Mouse (Mus musculus) gastrocnemius, postnatal 10 days (tissue): Measurements from ENCODE around the gene Kcnip2. TPM values are rescaled to one million over a fixed set of nuclear protein-coding genes. Genes with fewer than 3 reads are reported as not detected.

Experiments
- DNase-seq: peaks from one replicate; pipeline ENCODE4 v3.0.0; 2021; ENCODE audit warnings: mixed read lengths
- total RNA-seq, 2 experiments: library from RNA; stranded (reverse); gene quantifications; 2 replicates each; pipeline ENCODE4 v1.2.3; 2021

The Kcnip2 gene
- total RNA-seq, 2 experiments from 2014 or later = 0.40 to 0.79 TPM

DNA sequence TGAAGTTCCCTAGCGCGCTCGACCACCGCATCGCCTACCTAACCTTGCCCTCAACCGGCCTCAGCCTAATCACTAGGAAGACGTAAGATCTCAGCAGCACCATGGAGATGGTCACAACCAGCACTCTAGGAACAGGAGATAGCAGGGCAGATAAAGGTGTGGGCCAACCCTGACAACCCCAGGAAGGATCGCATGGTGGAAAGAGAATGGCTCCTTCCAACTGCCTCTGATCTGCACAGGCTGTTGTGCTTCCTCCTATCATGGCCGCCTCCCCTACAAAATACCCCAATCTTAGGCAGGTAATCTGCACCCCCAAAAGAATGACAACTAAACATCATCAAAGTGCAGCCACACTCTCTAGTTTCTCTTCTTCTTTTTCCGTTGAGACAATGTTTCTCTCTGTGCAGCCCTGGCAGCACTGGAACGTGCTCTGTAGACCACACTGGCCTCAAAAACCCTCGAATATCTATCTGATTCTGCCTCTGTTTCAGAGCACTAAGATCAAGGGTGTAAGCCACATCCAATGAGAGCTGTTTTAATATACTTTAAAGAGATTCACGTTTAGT, 35.4 kb downstream of the Kcnip2 start:
- DNase-seq = no peak

DNA sequence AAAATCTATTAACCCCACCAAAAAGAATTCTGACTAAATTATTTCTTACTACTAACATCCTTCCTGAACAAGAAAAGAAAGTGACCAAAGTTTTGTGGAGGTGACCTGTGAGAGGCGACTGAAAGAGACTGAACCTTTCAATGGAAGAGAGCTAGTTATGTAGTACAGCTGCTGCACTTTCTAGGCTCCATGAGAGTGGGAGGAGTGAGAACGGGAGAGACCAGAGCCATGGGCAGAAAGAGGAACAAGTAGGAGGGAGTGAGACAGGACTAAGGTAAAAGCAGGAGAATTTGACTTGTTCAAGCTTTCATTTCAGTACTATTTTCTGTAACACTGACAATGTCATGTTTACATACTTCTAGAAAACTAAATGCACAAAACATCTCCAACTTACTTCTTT, 40.4 kb downstream of the Kcnip2 start:
- no peak for DNase-seq

DNA sequence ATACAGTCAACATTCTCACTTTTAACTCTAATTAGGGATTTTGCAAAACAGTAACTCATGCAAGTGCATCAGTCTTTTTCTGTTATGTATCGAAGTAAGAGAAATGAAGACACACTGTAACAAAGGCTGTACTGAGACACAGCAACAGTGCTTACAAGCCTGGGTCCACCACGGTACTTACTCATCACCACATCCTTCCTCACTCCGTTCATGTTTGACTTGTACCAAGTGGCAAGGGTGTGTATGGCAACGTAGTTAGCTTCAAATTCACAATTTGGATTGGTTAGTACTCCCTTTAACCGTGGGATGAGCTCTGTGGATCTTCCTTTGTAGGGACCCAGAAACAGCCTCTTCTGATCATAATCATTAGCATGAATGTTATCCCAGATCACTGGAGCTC, 44.4 kb downstream of the Kcnip2 start:
- DNase-seq = no peak

DNA sequence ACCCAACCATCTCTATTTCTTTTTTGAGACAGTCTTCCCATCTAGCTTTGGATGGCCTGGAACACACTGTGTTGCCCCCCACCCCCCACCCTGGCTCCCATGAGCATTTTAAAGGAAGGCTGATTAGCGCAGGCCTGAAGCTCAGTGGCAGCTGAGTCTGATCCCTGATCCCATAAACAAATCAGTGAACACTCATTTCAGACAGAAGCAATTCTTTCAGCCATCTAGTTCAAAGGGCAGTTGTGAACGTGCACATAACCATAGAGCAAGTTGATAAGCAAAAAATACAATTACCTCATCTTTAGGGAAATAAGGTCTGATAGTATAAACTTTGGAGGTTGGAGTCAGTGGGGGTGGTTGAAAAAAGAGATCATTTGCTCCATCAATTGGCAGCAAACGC, 55.1 kb downstream of the Kcnip2 start:
- no peak for DNase-seq

DNA sequence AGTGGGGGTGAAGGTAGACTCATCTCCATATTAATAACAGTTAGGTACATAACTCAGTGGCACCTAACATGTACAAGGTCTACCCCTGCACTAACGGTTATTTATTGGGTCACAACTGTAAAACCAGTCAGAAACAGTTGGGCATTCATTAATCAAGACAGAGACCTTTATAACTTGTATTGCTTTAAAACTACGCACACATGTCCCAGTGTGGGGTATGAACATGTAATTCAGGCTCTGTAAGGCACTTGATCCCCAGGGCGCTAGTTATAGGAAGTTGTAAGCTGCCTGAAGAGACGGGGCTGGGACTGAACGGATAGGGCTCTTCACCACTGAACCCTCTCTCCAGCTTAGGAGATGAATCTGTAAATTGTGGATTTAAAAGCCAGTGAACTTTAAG, 57.2 kb downstream of the Kcnip2 start:
- DNase-seq = no peak

DNA sequence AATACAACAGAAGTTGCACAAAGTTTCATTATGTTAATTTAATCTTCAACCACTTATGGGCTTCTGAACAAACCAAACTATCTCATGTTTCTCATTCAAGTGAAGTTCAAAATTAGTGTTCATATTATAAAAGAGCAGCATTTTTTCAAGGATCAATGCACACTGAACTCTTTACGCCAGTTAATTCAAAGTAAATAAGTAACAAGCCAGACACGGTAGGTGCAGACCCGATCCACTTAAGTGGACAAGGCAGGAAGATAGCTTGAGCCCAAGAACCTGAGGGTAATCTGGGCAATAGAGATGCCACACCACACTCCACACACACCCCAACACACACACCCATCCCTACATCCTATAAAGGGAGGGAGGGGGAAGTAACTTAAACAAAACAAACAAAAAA, 62.3 kb downstream of the Kcnip2 start:
- DNase-seq = no peak

DNA sequence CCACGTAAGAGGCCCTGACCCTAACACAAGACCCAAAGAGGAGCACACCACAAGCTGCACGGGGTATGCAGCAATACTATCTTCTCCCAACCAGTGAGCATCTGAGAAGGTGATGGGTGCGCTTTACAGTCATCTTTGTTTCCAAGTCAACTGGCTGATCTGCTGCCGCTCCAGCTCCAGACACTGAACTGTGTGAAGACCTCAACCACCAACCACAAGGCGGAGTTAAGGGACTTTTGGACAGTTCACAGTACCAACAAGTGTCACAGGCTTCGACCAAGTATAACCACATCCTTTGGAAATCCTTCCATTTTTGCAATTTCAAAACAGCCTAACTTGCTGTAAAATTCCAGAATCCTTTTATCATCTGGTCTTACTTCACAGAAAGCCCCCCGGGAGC, 64.0 kb downstream of the Kcnip2 start:
- no peak for DNase-seq

DNA sequence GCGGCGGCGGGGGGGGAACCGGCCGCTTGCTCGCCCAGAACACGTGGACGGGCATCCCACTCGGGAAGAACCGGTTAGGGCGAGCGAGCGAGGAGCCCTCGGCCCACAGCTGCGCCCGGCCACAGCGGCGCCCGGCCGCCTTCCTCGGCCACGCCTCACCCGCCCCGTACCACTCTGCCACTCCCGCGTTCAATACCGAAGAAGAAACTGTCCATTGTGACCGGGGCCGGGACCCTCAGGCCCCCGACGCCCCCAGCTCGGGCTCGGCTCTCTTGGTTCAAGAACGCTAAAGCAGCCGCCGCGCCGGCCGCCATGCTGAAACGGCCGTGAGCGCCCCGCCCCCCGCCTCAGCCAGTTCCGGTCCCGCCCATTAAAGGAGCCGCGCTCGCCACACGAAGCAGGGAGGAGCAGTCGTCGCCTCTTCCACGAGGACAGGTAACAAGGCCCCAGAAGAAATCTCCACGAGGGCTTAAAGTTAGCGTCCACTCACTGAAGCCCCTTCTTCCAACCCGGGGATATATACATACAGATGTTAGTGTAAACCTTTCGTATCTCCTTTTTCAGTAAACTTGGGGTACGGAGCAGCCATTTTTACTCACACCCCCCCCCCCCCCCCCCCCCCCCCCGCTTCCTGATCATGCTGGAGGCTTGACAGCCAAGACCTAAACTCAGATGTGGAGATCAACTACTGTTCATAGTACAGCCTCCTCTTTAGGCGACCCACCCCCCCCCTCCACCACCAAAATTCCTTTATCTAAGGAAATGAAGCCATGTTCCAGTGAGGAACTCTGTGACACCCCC, 66.4 kb downstream of the Kcnip2 start, which contains the start of gene Npm3:
Npm3 (minus strand) TSS at position 349 of the 801 bp plus-strand sequence.
- DNase-seq = peak; percentile 88

DNA sequence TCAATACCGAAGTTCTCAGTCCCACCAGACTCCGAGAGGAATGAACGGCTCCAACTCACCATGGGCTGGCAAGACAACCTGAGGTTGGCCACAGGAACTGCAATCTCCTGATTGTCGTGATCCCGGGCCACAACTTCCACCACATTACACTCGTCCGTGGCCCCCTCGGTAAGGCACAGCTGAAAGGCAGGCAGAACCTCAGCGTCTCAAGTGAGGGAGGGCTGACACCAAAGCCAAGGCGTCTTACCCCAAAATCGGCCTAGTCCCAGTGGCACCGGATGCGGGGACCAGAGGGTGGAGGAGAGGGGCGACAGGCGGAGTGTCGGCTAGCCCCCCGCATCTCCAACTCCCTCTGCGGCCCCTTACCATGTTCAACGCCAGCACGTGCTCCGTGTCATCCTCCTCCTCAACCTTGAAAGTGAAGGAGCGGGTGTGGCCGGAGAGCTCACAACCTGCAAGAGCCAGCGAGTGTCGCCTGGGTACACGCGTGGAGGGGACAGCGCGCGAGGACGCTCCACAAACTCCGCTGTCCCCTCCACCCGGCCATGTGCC, 67.1 kb downstream of the Kcnip2 start:
- DNase-seq = no peak

DNA sequence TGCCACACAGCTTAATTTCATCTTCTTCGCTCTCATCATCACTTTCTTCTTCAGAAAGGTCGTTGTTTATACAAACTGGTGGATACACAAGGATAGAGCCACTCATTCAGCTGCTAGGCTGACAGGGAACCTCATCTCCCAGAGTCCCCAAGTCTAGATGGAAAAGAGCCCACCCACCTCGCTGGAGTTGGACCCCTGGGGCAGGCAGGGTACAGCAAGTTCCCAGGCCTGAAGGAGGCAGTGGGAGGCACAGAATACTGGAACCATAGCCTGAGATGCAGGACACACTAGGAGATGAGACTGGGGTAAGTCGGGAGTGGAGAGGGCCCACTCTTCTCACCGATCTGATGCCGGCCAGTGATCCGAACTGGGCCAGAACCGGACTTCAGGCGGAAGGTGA, 67.7 kb downstream of the Kcnip2 start:
- DNase-seq = no peak

DNA sequence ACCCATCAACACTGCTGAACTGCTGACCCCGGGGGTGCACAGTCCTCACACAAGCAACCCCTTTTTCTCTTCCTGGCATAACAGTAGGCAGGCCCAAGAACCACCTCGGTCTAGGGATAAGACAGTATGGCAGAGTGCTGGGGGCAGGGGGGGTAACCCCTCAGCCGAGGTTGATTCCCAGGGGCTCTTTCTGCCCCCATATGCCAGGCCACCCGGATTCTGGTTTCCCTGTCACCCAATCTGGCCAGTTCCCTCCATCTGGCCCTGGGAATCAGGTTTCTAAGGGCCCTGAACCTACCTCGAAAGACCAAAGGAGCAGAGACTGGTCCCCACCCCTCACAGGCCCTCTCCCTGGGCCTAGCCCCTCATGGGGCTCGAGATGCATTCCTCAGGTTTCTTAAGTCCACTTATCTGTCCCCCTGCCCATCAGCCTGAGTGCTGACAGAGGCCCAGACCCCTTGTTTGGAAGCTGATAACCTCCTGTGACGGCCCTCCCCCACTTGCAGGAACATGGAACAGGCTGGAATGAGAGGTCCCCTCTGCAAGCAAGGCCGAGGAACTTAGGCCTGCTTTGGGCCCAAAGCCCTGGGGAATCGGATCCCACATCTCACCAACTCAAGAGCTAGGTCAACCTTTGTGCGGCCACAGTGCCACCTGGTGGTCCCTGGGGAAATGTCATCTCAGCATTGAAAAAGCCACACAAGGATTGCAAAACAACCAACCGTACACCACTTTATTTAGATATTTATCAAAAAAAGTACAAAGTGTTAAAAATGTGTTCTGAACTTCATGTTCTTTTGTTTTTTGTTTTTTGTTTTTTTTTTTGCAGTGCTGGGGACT, 68.6 kb downstream of the Kcnip2 start:
- peak; percentile 84 for DNase-seq

DNA sequence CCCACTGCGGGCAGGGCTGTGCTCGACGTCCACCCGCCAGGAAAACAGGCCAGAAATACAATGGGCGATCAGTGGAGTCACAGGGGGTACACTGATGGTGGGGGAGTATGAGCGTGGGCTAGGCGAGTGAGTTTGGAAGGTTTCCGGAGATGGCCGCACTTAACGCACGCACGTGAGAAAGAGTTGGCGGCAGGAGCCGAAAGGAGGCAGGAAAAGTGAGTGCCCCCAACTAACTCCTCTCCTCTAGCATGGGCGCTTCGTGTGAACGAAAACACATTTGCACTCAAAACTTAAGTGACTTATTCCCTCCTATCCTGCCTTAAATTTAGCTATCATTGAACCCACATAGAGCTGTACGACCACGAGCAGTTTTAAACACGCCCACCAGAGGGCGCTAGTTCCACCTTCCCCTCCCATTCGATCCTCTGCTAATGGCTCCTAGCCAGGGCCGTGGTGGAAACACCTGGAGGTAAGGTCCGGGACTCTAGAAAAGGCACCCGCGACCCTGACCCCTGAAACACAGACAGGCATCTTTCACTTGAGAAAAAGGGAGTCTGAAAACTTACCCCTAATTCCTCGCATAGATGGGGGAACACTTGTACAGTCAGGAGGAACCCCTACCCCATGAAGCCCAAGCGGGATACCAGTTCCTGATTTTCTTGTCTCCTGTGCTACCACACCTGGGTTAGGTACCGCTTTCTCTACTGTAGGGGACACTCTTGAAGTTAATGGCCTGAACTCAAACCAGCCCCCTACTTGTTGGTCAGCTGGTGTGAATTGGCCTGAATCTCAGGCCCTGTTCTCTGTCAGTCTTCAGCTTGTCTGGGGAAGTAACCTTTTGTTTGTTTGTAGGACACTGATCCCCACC, 69.5 kb downstream of the Kcnip2 start:
- DNase-seq = peak; percentile 80

DNA sequence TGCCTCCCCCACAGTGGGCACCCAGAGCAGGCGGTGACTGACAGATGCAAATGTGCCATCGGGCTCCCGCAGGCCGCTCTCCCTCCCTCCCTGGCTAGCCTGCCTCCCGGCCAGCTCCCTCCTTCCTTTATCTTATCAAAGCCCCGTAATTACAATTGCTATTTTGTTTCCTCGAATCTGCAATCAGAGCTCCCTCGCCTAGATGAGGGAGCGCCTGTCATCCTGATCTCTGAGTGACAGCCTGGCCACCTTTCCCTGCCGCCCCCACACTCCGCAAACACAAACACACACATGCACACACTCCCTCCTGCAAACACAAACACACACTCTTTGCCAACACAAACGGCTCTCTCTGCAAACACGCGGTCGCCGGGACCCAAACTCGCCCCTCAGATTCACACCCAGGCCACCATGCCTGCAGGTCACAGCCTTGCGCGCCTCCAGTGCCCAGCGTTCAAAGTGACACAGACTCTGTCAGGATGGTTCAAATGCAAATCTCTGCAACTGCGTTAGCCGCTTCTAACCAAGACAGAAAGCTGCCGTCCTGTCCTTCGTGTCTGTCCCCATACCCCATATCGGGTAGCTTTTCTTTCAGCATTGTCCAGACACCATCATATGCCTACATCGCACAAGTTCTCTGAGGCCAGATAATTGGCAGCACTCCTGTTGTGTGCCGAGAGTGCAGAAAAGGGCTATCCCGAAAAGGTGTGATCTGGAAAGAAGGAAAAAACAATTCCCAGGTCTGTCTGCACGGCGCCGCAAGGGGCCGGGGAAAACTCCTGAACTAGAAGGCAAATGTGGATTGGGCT, 70.3 kb downstream of the Kcnip2 start:
- no peak for DNase-seq

DNA sequence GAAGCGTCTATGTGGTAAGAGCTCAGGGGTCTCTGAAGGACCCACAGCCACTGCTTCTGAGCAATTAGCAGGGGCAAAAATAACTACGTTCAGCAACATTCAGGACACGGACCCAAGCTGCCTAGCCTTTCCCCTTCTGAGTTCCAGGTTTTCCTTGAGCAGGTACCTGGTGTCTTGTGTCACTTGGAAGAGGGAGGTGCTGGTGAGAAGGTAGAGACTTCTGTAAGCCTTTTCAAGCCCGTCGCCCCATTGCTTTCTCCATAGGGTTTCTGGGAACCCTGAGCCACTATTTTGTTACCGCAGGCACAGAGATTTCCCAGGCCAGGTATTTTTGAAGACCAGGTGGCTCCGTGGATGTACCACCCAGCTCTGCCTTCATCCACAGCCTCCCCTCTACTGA, 72.2 kb downstream of the Kcnip2 start:
- DNase-seq = no peak

DNA sequence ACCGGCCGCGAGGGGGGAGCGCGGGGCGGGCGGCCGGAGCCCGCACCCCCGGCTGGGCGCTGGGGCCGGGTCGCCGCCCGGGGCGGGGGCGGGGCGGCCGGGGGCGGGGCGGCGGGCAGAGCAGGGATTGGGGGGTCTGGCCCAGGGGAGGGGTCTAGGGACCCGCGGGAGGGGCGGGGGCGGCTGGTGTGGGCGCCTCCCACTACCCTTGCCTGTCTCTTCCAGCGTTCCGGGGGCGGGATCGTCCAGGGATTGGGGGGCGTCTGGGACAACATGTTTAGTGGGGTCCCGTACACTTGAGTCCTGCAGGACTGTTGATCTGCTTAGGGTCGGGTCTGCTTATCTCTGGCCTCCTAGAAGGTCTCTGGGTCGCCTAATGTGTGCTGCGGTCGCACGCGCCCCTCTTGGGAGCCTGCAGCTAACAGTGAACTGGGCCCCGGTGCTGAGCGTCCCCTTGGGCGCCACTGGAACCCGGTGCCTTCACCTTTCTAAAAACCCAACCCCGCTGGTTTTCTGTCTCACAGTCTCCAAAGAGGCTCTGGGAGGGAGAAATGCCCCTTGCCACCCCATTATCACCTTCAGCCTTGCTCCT, 72.8 kb downstream of the Kcnip2 start:
- DNase-seq = no peak

DNA sequence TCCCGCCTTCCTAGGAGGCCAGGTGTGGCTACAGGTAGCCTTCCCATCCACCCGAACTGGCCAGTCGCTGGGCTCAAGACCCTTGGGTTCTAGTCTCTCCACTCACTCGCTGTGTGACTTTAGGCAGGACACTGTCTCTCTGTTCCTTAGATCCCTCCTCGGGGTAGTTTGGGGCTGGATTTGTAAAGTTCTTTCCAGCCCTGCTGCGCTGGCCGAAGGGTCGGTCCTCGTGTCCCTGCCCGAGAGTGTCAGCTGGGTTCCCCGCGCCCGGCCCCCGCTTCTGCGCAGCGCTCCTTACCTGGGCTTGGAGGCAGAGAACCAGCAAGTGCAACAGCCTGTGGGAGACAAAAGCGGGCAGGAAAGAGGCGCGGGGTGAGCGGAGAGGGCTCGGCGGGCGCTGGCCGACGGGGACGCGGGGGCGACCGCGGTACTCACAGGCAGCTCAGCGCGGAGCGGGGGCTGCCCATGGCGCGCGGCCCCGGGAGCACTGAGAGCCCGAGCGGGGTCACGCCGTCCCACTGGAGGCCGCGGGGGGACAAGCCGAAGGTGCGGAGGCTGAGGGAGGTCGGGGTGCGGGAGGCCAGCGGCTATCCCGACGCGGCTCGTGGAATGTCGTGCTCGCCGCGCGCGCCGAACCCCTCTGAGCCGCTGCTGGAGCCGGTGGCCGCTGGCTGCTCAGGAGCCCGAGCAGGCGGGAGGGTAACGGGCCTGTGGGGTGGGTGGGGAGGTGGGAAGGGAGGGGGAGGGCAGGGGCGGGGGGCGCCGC, 73.5 kb downstream of the Kcnip2 start, which contains the start of gene Fgf8:
Fgf8 (minus strand) TSS at position 698 of the 766 bp plus-strand sequence.
- peak; percentile 27 for DNase-seq
